Mouse (Mus musculus) kidney, postnatal 0 days (tissue): Measurements from ENCODE around the gene A930033H14Rik. TPM values are rescaled to one million over a fixed set of nuclear protein-coding genes. Genes with fewer than 3 reads are reported as not detected.

Source experiments
- ATAC-seq: fragments of 200-750 bp; cut with Nextera tagmentation; replicated peaks from 2 replicates; pipeline ENCODE4 v1.8.0; 2017; ENCODE audit warnings: low read depth, moderate number of reproducible peaks, moderate TSS enrichment, moderate library complexity; ENCODE audit not compliant: low FRiP score
- DNase-seq: peaks from one replicate; pipeline ENCODE4 v3.0.0-alpha.2; 2016; ENCODE audit warnings: low spot score
- H3K27ac ChIP-seq: fragments of 300-500 bp; sonication (generic); 2 replicates; pipeline ENCODE4 v1.5.1; 2014; ENCODE audit warnings: mild to moderate bottlenecking
- H3K27me3 ChIP-seq: fragments of 300-500 bp; sonication (generic); 2 replicates; pipeline ENCODE4 v1.6.1; 2014; ENCODE audit warnings: low read length, mixed read lengths; ENCODE audit not compliant: insufficient read depth
- H3K36me3 ChIP-seq: fragments of 300-500 bp; sonication (generic); 2 replicates; pipeline ENCODE4 v1.6.1; 2014; ENCODE audit warnings: low read length, mixed read lengths; ENCODE audit not compliant: insufficient read depth
- H3K4me1 ChIP-seq: fragments of 300-500 bp; sonication (generic); replicated peaks from 2 replicates; pipeline ENCODE4 v1.6.1; 2014; ENCODE audit warnings: antibody characterized with exemption, low read length, mixed read lengths; ENCODE audit not compliant: insufficient read depth
- H3K4me2 ChIP-seq: fragments of 300-500 bp; sonication (generic); 2 replicates; pipeline ENCODE4 v1.6.1; 2014; ENCODE audit warnings: mild to moderate bottlenecking, low read length, moderate library complexity, mixed read lengths
- H3K4me3 ChIP-seq: fragments of 300-500 bp; sonication (generic); replicated peaks from 2 replicates; pipeline ENCODE4 v1.5.1; 2014; ENCODE audit warnings: low read depth, low read length
- H3K9ac ChIP-seq: fragments of 300-500 bp; sonication (generic); 2 replicates; pipeline ENCODE4 v1.6.1; 2014; ENCODE audit warnings: low read depth, low read length
- H3K9me3 ChIP-seq: fragments of 300-500 bp; sonication (generic); replicated peaks from 2 replicates; pipeline ENCODE4 v1.6.1; 2016; ENCODE audit warnings: low read length, inconsistent platforms, mixed read lengths
- CTCF ChIP-seq: IDR thresholded peaks from 2 replicates; pipeline ENCODE4 v1.5.1; 2016; ENCODE audit warnings: antibody characterized with exemption, low read depth, mild to moderate bottlenecking, moderate library complexity
- WGBS: fragments of 180-500 bp; shearing (Covaris S2); extraction: QIAGEN DNeasy Blood & Tissue Kit; methylation state at CpG from one replicate; pipeline ENCODE4 v1.1.7; 2014; 5-methylcytosine and 5-hydroxymethylcytosine counted together
- polyA plus RNA-seq: library from polyadenylated mRNA; unstranded; fragments of >200 nt; fragmentation: Nextera tagmentation; extraction: Ambion mirVana; gene quantifications from 2 replicates; pipeline ENCODE4 v1.2.1, GENCODE M21; 2015

The A930033H14Rik gene
- polyA plus RNA-seq, 1 experiment from 2014 or later: 2.3 TPM

- WGBS: 64% methylated on average over 10 of the region's 10 CpGs
- Histone ChIP-seq H3K9ac (no peak overlapping the region), H3K36me3 (no peaks in the 10 kb centered on the region), H3K27me3 (no peaks in the 10 kb centered on the region), H3K4me1 (no peaks in the 10 kb centered on the region), H3K4me2 (no peak overlapping the region), H3K27ac (no peak overlapping the region), H3K9me3 (no peaks in the 10 kb centered on the region), H3K4me3 (no peak overlapping the region)
- ATAC-seq (no peak), DNase-seq (no peak)
- TF ChIP-seq CTCF: no peak
These were observed 22.3 kb downstream of the A930033H14Rik start for GRCm38 (mm10) chr10:69190434-69191160.

GRCm38 (mm10) chr10:69187773-69188443, 25.0 kb downstream of the A930033H14Rik start:
- WGBS: 83% methylated on average over 9 of the region's 9 CpGs
- H3K9me3 ChIP-seq: no peaks in the 10 kb centered on the region
- H3K4me3 ChIP-seq: no peak overlapping the region
- no peak for TF ChIP-seq CTCF
- no peak overlapping the region for H3K27ac ChIP-seq
- H3K9ac ChIP-seq: no peak overlapping the region
- H3K36me3 ChIP-seq: no peaks in the 10 kb centered on the region
- H3K4me1 ChIP-seq: no peaks in the 10 kb centered on the region
- DNase-seq: no peak
- no peak for ATAC-seq
- H3K4me2 ChIP-seq: no peak overlapping the region
- H3K27me3 ChIP-seq: no peaks in the 10 kb centered on the region

GRCm38 (mm10) chr10:69185894-69186893, 26.7 kb downstream of the A930033H14Rik start:
- WGBS: 15% methylated on average over 21 of the region's 21 CpGs
- H3K27me3 ChIP-seq: no peaks in the 10 kb centered on the region
- ATAC-seq (peak; percentile 76; the same call in 1 of the 2 replicates), DNase-seq (peak; percentile 93)
- no peak overlapping the region for H3K9ac ChIP-seq
- peak overlapping the region; percentile 51; the same call in 1 of the 2 replicates for H3K27ac ChIP-seq
- TF ChIP-seq CTCF: peak; percentile 88
- no peaks in the 10 kb centered on the region for H3K9me3 ChIP-seq
- no peaks in the 10 kb centered on the region for H3K4me1 ChIP-seq
- H3K4me2 ChIP-seq: peak overlapping the region; percentile 50
- H3K36me3 ChIP-seq: no peaks in the 10 kb centered on the region
- H3K4me3 ChIP-seq: peak overlapping the region; percentile 24; the same call in 1 of the 2 replicates

GRCm38 (mm10) chr10:69185431-69185830, 27.5 kb downstream of the A930033H14Rik start:
- DNase-seq: no peak
- no peak; the same call in 1 of the 2 replicates for TF ChIP-seq CTCF
- Histone ChIP-seq H3K27ac (peak overlapping the region; percentile 51), H3K4me1 (no peaks in the 10 kb centered on the region), H3K9ac (no peak overlapping the region), H3K27me3 (no peaks in the 10 kb centered on the region), H3K4me2 (peak overlapping the region; percentile 50), H3K36me3 (no peaks in the 10 kb centered on the region), H3K9me3 (no peaks in the 10 kb centered on the region), H3K4me3 (no peak overlapping the region)
- ATAC-seq: no peak; the same call in 1 of the 2 replicates
- WGBS: 63% methylated on average over 4 of the region's 4 CpGs

GRCm38 (mm10) chr10:69184903-69185302, 28.0 kb downstream of the A930033H14Rik start:
- no peak for DNase-seq
- WGBS: 92% methylated on average over 4 of the region's 4 CpGs
- H3K4me2 ChIP-seq: no peak overlapping the region

More at GRCm38 (mm10) chr10:69184903-69185302, 28.0 kb downstream of the A930033H14Rik start:
- peak overlapping the region; percentile 51 for H3K27ac ChIP-seq
- no peaks in the 10 kb centered on the region for H3K9me3 ChIP-seq
- H3K9ac ChIP-seq: no peak overlapping the region
- no peak for ATAC-seq
- H3K36me3 ChIP-seq: no peaks in the 10 kb centered on the region
- H3K27me3 ChIP-seq: no peaks in the 10 kb centered on the region
- no peaks in the 10 kb centered on the region for H3K4me1 ChIP-seq
- H3K4me3 ChIP-seq: no peak overlapping the region
- no peak for TF ChIP-seq CTCF
